Mouse (Mus musculus) lung, postnatal 0 days (tissue): ENCODE measurements at regions not wholly inside any gene's neighbourhood (a gene's known extent, or its start where the extent isn't known, plus 50 kb on each side); places are given as distances from the start of the nearest gene placed in this dataset.

Experiments used
- CTCF ChIP-seq: IDR thresholded peaks from 2 replicates; pipeline ENCODE4 v1.5.1; 2016; ENCODE audit warnings: antibody characterized with exemption, mild to moderate bottlenecking
- EP300 ChIP-seq: IDR thresholded peaks from 2 replicates; pipeline ENCODE4 v1.6.1; 2016; ENCODE audit warnings: antibody characterized with exemption, mild to moderate bottlenecking, control low read depth

GRCm38 (mm10) chr10:118997034-118997433 lies 127.0 kb upstream of the Dyrk2 start:
- TF ChIP-seq CTCF, result no peak
- TF ChIP-seq EP300, result no peak
